Mouse (Mus musculus): Measurements from ENCODE around the gene Map10.

The Map10 gene

GRCm38 (mm10) chr8:125671371-125671770 is 1.8 kb downstream of the Map10 start:
- no peak for DNase-seq

DNA sequence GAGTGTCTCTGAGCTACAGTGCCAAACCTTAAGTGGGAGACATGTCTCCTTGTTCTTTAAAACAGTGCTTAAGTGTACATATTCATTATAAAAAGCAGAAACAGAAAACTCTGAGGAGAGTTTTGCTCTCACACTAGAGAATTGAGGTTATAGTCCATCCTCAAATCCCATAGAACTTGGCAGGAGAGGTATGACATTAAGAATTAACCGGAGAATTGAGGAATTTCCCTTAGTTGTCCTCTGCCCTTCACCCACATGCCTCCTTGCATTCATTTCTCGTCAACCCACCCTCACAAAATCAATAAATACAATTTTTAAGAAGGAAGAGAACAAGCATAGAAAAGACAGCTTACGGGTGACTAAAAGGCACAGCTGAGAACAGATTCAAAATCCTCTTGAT is 6.2 kb downstream of the Map10 start:
- DNase-seq = no peak

- no peak for DNase-seq
These were observed 7.9 kb downstream of the Map10 start for GRCm38 (mm10) chr8:125677484-125677883.

GRCm38 (mm10) chr8:125678854-125679648 is 9.4 kb downstream of the Map10 start:
- no peak for DNase-seq

GRCm38 (mm10) chr8:125680851-125681408 is 11.3 kb downstream of the Map10 start:
- no peak for DNase-seq

DNA sequence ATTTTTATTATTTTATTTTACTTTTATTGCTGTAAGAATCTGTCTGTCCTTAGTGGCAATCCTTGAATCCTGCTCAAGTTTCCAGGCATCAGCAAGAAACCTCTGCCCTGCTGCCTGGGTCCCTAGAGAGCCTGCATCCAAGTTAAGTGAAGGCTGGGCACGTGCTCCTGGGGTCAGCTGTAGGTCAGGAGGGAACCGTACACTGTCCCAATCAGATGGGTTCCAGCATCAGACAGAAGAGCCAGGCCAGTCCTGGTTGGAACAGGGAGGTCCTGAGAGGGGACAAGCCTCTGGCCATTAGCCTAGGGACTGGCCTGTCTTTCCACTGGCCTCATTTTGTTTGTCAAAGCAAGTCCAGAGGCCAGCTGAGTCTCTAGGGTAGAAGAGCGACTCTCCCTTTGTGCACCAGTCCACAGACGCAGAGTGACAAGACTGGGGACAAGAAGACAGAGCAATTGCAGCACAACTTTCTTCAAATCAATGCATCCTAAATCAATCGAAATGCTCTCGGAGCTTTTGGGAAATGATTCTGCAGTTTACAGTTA is 15.7 kb downstream of the Map10 start:
- DNase-seq = no peak

DNA sequence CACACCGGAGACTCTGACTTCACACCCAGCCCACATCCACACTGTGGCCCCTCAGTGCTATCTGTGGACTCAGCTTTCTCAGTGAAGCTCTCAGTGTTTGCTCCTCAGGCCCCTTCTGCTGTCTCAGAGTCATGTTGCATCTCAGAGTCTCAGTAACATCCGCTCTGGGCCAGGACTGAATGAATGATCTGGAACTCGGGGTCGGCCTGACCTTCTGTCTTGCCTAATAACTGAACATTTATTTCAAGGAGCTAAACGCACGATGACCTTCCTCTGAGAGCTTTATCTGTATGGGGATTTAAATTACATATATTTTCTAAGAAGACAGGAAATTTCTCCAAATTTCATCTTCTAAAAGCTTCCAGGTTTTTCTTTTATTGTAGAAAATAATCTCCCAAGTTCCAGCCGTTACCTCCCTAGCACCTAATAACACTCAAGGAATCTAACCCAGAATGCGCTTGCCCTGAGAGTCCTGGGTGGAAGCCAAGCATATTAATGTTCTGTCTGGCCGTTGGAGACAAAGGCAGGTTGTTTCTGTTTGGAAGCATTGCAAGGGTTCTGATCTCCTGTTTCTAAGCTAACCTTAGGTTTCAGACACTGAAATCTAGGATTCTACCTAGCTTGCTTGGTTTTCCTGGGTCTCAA is 16.7 kb downstream of the Map10 start:
- no peak for DNase-seq

DNA sequence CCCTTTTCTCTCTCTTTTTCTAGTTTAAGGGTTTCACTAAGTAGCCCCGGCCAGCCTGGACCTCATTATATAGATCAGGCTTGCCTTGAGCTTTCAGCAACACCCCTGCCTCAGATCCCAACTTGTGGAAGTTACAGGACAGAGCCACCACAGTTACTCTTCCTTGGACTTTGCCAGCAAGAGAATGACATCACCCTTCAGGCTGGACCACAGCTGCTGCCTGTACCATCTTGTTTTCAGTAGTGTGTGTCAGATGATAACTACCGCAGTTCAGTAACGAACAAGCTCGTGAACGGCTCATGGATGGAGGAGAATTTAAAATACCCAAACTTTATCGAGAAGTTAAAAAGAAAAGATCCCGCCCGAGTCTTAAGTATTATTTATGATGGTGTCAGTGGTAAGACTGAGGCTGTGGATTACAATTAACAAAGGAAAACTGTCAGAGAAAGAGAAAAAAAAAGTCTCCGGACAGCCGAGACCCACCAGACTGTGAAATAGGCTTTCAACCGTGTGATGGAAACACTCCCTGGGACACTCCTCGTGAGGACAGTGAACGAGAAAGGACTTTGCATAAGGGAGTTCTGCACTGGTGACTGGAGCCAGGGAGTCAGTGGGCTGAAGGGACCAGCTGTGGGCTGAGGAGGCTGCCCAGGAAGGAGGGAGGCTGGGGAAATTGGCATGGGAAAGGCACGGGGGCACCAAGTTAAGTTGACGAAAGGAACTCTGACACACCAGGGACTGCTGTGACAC is 20.7 kb downstream of the Map10 start:
- DNase-seq = no peak

- no peak for DNase-seq
These were observed 21.3 kb downstream of the Map10 start for GRCm38 (mm10) chr8:125690961-125691360.

DNA sequence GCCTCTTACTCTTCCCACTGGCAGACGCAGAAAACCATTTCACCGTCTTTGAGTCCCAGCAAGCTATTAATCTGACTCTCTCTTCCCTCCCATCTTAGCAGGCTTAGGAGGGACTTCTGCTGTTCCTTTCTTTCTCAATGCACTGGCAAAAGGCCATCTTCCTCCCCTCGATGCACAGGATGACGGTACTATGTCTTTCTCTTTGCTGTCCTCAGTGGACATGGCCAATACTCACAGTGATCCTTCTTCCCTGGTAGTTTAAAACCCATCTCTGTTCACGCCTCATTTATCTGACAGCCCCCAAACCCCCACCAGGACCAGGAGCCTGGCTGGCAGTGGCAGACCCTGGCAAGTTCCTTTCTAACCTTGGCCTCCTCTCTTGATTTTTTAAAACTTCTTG is 22.8 kb downstream of the Map10 start:
- no peak for DNase-seq

DNA sequence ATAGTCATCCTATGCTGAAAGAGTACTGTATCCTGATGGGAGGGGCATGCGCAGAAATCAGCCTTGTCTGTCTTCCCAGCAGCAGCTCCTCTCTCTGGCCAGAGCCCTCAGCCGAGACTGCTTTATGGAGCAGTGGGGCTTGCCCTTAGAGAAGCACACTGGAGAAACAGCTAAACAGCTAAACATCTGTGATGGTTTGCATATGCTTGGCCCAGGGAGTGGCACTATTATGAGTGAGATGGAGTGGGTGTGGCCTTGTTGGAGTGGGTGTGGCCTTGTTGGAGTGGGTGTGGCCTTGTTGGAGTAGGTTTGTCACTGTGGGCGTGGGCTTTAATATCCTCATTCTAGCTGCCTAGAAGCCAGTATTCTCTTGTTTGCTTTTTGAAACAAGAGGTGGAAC is 23.6 kb downstream of the Map10 start:
- no peak for DNase-seq

DNA sequence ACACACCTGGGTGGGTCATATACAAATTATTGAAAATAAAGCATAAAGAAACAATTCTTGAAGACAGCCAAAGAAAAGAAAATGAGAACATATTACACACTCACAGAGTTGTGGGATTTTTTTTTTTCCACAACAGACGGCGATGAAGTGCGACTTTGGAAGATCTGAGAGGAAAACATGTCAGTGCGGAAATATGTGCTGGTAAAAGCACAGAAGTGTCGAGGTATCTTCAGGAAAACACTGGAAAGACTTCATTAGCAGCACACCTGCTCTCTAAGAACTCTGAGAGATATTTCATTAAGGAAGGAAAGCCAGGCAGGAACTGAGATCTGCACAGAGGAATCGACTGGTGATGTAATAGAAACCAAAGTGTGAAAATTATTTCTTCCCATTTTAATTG is 26.3 kb downstream of the Map10 start:
- DNase-seq = no peak

DNA sequence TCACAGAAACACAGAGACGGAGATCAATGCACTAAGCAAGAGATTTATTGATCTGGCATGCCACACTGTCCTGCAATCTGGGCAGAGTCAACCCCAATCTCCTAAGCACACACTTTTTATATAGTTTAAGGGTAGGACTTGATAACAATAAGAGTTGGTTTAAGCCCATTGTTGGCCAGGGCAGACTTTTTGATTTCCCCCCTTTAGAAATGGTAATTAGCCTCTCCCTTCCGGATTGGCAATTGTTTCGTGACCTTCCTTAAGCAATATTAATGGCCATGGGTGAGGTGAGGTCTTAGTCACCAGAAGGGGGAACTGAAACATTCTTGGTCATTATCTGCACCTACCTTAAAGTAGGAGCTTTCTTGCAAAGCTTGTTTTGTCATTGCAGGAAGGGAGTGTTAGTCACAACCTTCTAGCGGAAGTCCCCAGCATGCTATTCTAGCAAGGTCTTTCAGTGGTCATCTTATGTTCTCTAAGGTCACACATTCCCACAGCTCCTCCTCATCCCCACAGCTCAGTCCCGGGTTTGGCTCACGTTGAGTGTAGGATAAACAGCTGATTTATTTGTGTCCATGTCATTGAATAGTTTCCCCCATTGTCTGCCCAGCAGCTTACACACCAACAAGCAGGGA is 29.9 kb downstream of the Map10 start:
- no peak for DNase-seq

- no peak for DNase-seq
These were observed 30.8 kb downstream of the Map10 start for GRCm38 (mm10) chr8:125700407-125700806.

GRCm38 (mm10) chr8:125702868-125703473 is 33.4 kb downstream of the Map10 start:
- no peak for DNase-seq

DNA sequence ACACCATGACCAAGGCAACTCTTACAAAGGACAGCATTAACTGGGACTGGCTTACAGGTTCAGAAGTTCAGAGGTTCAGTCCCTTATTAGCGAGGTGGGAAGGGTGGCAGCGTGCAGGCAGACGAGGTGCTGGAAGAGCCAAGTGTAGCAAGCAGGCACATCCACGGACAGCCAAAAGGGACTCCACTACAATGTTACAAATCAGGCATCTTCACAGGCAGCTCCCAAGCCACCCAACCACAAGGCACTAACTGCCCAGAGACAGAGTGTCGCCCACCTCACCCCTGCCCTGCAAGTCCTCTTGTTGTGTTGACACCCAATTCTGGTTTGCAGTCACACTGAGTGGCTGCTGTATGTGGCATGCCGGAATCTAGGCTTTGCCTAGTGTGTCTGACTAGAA is 34.8 kb downstream of the Map10 start:
- no peak for DNase-seq

DNA sequence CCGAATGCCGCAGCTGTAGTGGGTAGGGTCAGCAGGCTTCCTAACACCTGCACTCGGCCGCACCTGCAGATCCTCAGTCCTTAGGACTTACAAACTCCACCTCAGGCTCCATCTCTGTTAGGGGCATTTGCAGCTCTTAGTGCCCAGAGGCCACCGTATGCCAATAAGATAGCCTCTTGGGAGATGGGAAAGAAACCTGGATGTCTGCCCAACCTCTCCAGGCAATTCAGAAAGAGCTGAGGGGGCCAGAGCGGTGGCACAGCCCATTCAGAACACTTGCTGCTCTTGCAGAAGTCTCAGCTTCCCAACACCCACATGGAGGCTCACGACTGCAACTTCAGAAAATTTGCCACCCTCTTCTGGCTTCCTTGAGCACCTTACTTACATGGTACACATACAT is 36.2 kb downstream of the Map10 start:
- DNase-seq = no peak

DNA sequence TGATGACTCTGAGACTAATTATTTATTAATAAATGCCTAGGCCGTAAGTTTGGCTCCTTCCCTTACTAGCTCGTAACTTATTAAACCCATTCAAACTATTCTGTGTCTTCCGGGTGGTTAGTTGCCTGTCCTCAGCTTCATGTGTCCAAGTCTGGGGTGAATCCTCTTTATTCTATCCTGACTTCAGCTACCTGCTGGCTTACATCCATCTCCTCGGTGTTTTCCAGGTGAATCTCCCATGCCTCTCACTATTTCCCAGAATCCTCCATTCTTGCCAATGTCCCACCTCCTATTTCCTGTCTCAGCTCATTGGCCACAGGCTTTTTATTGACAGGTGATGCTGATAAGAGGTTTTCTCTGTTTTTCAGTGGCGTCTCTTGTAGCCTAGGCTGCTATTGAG is 39.6 kb downstream of the Map10 start:
- DNase-seq = no peak

DNA sequence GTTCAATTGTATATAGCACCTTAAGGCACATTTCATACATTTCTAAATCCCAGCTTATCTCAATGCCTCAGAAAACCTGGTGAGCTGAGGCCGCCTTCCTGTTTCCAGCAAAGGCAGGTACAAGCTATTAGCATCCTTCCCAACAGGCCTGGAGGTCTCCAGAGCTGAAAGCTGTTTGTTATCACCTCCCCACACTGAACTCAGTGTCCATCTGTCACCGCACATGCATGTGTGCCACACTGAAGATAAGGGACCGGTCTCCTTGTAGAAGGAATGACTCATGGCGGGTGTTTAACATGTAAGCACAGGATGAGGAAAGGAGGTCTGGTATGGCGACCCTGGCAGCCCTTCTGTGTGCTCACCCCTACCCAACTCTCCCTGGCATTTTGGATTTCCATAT is 41.9 kb downstream of the Map10 start:
- peak; percentile 70 for DNase-seq

DNA sequence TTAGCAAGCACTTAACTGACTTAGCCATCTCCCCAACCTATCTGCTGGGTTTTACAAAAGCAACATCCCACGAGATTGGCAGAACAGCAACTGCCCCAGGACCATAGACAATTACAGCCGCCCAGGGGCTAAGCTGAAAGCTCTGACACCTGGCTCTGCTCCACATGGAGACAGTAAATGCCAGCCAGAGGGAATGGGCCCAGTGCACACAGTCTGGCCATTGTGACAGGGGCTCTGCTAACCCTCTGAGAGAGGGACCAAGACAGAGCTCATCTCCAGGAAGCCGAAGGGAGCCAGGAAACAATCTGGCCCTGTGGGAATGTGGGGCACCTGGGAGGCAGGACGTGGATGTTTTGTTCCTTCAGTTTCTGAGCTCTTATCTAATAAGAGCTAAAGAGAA is 46.6 kb downstream of the Map10 start:
- no peak for DNase-seq

DNA sequence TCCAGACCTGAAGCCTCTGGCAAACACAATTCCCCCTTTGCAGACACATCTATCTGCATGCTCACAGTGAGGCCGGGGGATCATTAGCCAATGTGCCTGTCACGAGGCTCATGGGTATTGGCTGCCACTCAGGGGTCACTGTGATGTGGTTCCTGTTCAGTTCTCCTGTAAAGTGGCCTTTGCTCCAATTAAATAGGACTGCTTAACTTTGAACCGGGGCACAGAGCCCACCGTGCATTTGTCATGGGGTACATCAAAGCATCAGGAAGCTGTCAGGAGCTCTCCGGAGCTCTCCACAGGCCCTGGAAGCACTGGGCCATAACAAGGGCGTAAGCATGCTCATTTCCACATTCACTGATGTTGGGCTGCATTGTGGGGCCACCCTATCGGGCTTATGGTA is 47.0 kb downstream of the Map10 start:
- DNase-seq = no peak

DNA sequence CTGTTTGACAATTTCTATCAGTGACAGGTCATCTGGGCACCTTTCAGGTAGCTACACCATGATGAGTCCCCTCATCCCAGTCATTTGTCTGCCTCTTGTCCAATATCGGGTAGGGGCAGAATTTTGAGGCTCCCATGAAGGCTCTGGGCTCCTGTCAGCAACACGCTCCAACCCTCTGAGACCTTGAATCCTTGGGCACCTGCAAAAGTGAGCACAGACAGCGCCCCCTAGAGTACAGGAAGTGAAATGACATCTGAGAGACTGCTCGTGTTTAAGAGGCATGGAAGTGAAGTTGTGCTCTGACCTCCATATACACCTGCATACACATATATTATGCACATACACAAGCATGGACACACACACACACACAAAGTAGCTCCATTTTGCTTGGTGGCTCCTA is 49.3 kb downstream of the Map10 start:
- no peak for DNase-seq

Measured in liver (tissue).